Mouse (Mus musculus) gastrocnemius, postnatal 4 days (tissue): ENCODE data around the gene Pdik1l. TPM values are rescaled to one million over a fixed set of nuclear protein-coding genes. Genes with fewer than 3 reads are reported as not detected.

Source experiments
- DNase-seq, 2 experiments: peaks; one replicate each; pipeline ENCODE4 v3.0.0; 2021 to 2022; ENCODE audit warnings: low spot score in 2 of 2, mixed read lengths in 2 of 2
- long read RNA-seq, 2 experiments: library from polyadenylated mRNA; stranded (forward); transcript quantifications; one replicate each; pipeline ENCODE4 v2.0.0; 2021
- total RNA-seq, 2 experiments: library from RNA; stranded (reverse); gene quantifications; 2 replicates each; pipeline ENCODE4 v1.2.3; 2021

The Pdik1l gene
- total RNA-seq, result 10 to 100 TPM; 10.4 to 11.8 TPM
- long read RNA-seq, experiment 1, full-length matches to known transcripts, result 9 of 11 reads
- long read RNA-seq, experiment 1, partial matches to known transcripts, result 0 of 11 reads
- long read RNA-seq, experiment 1, other reads (novel, unspliced or antisense), result 2 of 11 reads
- long read RNA-seq, experiment 2, full-length matches to known transcripts, result 10 of 12 reads
- long read RNA-seq, experiment 2, partial matches to known transcripts, result 0 of 12 reads
- long read RNA-seq, experiment 2, other reads (novel, unspliced or antisense), result 2 of 12 reads

DNA sequence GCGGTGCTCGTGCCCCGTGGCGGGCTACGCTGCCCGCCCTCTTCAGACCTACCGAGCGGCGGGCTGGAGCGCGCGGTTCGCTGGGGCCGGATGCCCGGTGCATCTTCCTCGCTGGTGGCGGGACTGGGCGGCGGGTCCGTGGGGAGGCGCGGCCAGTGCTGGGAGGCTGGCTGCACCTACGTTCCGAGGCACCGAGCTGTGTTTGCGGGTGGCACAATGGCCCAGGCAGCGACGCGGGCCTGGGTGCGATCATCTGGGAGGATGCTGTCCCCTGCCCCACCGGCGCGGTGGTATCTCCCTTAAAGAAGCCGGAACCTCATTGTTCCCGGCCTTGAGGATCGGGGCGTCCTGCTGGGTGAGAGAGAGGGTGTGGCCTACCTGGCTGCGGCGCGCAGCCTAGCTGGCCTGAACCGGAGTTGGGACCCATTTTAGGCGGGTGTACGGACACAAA lies at the start of gene Pdik1l:
Pdik1l (minus strand) TSS at position 321 of the 451 bp plus-strand sequence.
- DNase-seq, result peak; percentile 35 to 70

DNA sequence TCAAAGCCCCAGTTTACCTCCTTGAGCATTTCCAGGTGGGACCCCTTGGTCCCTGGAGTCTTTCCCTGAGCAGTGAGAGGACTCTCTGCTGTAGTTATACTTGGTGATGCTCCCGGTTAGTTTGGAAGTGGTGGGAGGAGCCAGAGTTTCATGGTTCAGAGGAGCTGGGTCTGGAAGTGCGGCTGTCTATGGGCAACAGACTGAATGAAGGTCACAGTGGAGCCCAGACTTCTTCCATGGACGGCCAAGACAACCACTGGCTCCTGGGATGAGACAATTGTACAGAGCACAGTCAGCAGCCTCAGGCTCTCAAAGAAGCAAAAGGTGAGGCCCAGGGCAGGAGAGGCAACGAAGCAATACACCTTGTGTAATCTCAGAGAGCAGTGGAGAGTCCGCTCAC lies 42.6 kb upstream of the Pdik1l start:
- DNase-seq, result no peak

GRCm38 (mm10) chr4:134328832-134329231 lies 41.1 kb upstream of the Pdik1l start:
- DNase-seq, result no peak

DNA sequence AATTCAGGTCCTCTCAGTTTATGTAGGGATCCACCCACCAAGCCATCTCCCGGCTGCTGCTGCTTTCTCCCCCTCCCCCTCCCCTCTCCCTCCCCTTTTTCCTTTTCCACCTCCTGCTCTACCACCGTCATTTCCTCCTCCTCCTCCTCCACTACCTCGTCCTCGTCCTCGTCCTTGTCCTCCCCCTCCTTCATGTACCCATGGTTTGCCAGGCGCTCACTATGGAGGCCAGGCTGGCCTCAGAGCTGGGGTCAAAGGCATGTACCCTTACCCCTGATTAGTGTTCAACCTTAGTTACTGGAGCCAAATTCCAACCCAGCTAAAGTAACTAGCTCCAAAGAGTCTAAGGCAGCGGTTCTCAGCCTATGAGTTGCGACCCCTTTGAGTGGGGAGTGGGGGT lies 40.5 kb upstream of the Pdik1l start:
- DNase-seq, result no peak

DNA sequence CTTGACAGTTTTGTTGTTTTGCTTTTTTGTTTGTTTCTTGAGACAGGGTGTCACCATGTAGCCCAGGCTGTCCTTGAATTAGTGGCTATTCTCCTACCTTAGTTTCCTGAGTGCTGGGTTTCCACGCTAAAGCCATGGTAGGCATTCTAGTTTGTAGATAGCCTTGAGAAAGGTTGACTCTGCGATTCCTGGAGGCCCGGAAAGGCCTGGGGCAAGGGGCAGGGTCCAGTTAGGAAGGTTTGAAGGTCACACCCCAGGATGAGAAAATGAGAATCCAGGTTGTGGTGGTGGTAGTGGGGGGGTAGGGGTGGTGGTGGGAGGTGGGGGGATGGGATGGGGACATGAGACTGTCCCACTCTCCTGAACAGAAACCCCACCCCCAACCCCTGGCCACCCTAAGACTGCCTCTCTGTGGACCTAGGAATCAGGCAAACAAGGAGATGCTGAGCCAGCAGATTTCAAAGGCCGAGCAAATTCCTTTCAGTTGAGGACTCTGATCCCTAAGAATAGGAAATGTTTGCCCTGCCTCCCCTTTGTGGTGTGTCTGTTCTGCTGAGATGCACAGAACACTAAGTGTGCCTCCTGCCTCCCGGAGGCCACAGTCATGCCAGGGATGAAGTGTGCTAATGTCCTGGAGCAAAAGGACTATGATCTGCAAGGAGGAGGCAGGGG lies 39.3 kb upstream of the Pdik1l start:
- DNase-seq, result no peak

DNA sequence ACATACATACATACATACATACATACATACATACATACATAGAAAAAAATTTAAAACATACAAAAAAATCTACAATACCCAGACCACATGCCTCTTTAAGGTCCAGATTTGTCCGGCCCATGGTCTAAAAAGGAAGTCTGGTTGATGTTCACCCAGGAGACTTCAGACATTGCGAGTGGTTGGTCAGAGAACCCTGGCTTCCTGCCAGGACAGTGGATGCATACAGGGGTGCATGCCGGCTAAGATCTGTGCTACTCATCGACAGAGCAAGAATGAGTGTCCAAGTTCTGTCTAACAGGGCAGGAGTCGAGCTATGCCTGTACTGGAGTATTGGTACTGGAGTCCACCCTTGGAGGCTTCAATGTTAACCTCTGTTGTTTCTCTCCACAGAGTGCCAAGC lies 37.0 kb upstream of the Pdik1l start:
- no peak for DNase-seq

- no peak for DNase-seq
These were observed 33.8 kb upstream of the Pdik1l start for GRCm38 (mm10) chr4:134321524-134321923.

- no peak for DNase-seq
These were observed 32.0 kb upstream of the Pdik1l start for GRCm38 (mm10) chr4:134319674-134320073.

- no peak for DNase-seq
These were observed 31.4 kb upstream of the Pdik1l start for GRCm38 (mm10) chr4:134319074-134319473.

DNA sequence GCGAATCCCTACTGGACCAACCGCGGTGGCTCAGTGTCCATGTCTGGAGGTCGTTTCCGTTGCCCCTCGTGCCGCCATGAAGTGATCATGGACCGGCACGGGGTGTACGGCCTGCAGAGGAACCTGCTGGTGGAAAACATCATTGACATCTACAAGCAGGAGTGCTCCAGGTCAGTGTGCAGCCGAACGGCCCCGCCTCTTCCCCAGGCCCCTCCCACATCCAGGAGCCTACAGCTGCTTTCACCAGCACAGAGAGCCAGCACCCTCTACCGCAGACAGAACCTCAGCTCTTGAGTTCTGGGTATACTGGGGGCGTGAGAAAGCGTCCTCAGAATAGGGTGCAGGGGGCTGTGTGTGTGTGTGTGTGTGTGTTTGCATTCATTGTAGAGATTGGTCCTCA lies 28.7 kb upstream of the Pdik1l start:
- DNase-seq, result no peak

DNA sequence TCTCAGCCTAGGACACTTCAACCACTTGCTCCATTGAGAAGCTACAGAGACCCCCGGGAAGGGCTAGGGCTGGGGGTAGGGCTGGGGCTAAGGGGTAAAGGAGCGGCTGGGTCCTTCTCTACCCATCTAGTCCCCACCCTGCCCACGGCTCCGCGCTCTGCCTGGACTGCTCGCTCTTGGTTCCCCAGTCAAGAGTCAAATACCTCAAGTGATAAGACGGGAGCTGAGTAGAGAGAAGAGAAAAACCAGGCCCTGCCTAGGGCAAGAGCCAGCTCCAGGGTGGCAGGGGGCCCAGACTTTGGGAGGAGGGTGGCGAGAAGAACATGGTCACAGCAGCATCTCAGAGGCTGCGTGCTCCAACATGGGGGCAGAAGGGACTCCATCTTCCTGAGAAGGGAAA lies 27.8 kb upstream of the Pdik1l start:
- no peak for DNase-seq

DNA sequence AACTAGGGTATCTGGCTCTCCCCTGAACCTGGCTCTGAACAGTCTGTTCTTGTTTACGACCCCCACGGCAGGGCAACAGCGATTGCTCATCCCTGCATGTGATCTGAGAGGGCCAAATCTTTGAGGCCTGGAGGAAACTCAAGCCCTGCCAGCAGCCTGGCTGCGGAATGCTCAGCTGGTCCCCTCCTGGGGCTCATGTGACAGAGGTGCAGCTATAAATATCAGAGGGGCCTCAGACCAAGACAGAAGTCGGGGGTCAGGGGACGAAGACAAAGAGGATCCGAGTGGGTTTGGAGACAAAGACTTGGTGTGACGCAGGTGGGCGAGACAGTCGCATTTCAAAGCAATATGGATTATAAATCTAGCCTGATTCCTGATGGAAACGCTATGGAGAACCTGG lies 27.2 kb upstream of the Pdik1l start, which contains the start of gene Trim63:
Trim63 (plus strand) TSS at position 245 of the 400 bp plus-strand sequence.
- no peak for DNase-seq

DNA sequence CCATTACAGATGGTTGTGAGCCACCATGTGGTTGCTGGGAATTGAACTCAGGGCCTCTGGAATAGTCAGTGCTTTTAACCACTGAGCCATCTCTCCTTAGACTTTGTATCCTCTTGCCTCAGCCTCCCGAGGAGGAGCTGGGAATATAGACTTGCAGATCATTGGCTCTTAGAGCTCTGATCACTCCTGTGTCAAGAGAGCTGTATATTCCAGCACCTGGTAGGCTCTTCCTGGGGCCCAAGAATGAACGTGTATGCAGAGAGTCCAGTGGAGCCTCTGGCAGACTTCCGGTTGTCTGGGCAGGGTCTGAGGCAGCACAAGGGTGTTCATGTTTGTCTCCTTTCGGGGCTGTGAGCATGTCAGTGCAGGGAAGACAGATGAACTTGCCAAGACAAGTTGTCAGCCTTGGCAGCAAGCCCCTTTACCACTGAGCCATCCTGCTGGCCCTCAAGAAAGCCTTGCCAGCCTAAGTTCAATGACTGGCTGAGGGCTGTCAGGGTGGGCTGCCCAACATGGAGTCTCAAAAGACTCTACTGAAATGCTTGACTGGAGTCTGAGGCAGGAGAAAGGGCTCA lies 26.5 kb upstream of the Pdik1l start:
- no peak for DNase-seq

- no peak for DNase-seq
These were observed 25.2 kb upstream of the Pdik1l start for GRCm38 (mm10) chr4:134312901-134313300.

DNA sequence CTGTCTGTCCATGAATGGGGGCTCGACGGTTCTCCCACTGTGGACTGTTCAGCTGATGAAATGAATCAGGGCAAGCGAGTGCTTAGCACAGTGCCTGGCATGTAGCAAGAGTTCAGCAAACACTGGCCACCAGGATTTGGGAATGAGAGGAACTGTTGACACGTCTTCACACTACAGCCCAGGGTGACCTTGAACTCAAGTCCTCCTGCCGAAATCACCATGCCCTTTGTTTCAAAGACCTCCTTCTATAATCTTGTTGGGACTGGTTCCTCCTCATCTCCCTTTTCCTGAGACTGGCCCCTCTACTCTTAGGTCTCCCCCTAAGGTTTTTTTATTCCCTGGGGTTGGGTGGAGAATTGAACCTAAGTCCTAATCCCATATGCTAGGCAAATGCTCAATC lies 24.6 kb upstream of the Pdik1l start:
- no peak for DNase-seq

- no peak for DNase-seq
These were observed 24.1 kb upstream of the Pdik1l start for GRCm38 (mm10) chr4:134311784-134312183.

GRCm38 (mm10) chr4:134310656-134311055 lies 23.0 kb upstream of the Pdik1l start:
- no peak for DNase-seq

- no peak for DNase-seq
These were observed 22.4 kb upstream of the Pdik1l start for GRCm38 (mm10) chr4:134310106-134310505.

GRCm38 (mm10) chr4:134307367-134308072 lies 19.8 kb upstream of the Pdik1l start:
- DNase-seq, result peak; percentile 39 to 71

DNA sequence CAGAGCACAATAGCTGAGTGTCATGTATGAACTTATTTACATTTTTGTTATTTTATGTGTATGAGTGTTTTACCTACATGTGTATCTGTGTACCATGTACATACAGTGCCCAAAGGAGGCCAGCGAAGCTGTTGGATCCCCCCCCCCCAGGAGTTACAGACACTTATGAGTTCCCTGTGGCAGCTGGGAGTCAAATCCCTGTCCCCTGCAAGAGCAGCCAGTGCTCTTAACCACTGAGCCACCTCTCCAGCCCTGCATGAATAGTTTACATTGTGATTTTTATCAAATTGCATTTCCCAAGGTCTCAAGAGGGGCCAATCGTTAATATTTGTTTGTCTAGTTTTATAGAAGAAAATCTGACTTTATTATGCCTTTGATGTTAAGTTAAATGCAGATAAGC lies 19.3 kb upstream of the Pdik1l start:
- no peak for DNase-seq

GRCm38 (mm10) chr4:134302084-134302483 lies 14.4 kb upstream of the Pdik1l start:
- no peak for DNase-seq

DNA sequence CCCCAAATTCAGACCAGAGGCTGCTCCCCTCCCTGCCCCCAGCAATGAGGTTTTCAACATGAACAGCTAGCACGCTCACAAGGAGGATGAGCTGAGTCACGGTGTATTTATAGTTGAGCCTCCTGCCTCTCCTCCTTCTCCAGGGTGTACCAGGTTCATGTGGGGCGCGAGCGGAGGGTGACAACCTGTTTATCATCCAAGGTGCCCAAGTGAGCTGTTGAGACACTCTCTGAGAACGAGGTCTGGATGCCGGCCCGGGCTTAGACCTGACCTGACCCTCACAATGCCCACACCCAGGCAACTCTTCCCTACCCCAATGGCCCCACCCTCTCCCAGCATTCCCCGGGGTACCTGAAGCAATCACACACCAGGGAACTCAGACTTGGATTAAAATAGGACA lies 12.6 kb upstream of the Pdik1l start:
- DNase-seq, result no peak
